Mouse (Mus musculus): Measurements from ENCODE around the gene Trank1.

Gene Trank1

GRCm38 (mm10) chr9:111425113-111425512 is 113.6 kb downstream of the Trank1 start:
- DNase-seq (ENCODE audit: low spot score) = no peak

GRCm38 (mm10) chr9:111425952-111426351 is 114.4 kb downstream of the Trank1 start:
- no peak for DNase-seq (ENCODE audit: low spot score)

- no peak for DNase-seq (ENCODE audit: low spot score)
These were observed 116.5 kb downstream of the Trank1 start for GRCm38 (mm10) chr9:111427891-111428555.

- DNase-seq (ENCODE audit: low spot score) = no peak
These were observed 117.3 kb downstream of the Trank1 start for GRCm38 (mm10) chr9:111428698-111429362.

GRCm38 (mm10) chr9:111429363-111429750 is 117.8 kb downstream of the Trank1 start:
- DNase-seq (ENCODE audit: low spot score) = no peak

- DNase-seq (ENCODE audit: low spot score) = no peak
These were observed 123.9 kb downstream of the Trank1 start for GRCm38 (mm10) chr9:111435429-111435828.

GRCm38 (mm10) chr9:111438904-111439835 is 127.6 kb downstream of the Trank1 start, which contains the start of gene Dclk3:
Gene Dclk3 (plus strand): TSS chr9:111439081.
- no peak for DNase-seq (ENCODE audit: low spot score)

GRCm38 (mm10) chr9:111439836-111440201 is 128.3 kb downstream of the Trank1 start:
- DNase-seq (ENCODE audit: low spot score) = no peak

GRCm38 (mm10) chr9:111440446-111440845 is 128.9 kb downstream of the Trank1 start:
- no peak for DNase-seq (ENCODE audit: low spot score)

- no peak for DNase-seq (ENCODE audit: low spot score)
These were observed 129.6 kb downstream of the Trank1 start for GRCm38 (mm10) chr9:111441151-111441550.

Measured in urinary bladder, postnatal 10 days (tissue).